Mouse (Mus musculus): ENCODE measurements around the gene Fis1. TPM values are rescaled to one million over a fixed set of nuclear protein-coding genes. Genes with fewer than 3 reads are reported as not detected.

Gene Fis1
- total RNA-seq, 1 experiment from 2014 or later = 120 TPM

DNA sequence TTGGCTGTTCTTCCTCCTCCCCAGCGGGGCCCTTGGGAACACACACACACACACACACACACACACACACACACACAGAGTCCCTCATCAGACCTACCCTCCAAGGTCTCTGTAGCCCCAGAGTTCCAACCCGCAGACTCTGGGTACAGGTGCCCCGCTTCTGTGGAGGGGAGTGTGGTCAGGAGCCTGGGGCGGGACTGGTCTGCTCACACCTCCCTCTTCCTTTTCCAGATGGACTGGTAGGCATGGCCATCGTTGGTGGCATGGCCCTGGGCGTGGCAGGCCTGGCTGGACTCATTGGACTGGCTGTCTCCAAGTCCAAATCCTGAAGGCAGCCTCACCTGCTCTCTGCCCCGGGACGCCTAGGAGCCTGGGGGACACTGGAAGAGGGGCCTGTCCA is 12.6 kb downstream of the Fis1 start:
- no peak for ATAC-seq (replicated peaks; ENCODE audit: low read depth, poor library complexity, severe bottlenecking)

DNA sequence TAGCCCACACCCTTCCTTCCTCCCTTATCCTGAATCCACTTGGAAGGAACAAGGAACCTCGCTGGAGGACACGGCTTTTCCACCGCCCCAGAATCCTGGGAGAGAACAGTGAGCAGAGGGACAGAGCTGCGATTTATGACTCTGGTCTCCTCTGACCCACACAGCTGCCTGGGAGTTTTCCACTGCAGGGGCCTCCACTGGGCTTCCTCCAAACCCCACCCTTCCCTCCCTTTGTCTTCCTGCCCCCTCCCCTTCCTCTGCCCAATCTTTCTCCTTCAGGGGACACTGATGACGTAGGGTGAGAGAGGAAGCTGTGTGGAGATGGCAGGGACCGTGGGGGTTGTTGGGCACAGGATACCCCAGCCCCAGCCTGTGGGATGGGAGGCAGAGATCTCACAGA is 13.3 kb downstream of the Fis1 start, which contains the start of gene Cldn15:
TSS of gene Cldn15 (plus strand) at position 286 of the 400 bp plus-strand sequence.
- no peak for ATAC-seq (replicated peaks; ENCODE audit: low read depth, poor library complexity, severe bottlenecking)

DNA sequence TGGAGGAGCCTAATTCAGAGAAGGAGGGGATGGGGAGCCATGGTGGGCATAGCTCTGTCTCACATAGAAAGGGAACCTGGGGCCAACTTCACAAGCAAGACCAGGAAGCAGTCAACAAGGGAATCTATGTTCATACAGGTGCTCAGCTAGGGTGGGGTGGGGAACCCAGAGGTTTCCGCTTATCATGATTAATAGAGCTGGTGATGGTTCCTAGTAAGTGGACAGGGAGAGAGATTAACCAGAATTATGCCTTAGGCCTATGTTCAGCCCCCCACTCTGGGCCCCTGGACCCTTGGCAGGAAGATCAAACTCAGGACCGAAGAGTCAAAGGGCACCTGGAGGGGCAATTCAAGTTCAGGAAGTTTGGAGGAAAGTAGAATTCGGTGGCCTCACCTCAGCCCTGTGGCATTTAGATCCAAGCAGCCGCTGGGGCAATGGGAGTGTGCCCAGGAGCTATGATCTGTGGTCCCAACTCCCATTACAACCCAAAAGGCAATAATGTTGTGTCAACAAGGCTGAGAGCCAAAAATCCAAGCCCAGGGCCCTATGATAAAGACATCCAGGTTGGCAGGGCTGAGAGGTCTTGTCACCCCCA is 13.9 kb downstream of the Fis1 start:
- ATAC-seq (replicated peaks; ENCODE audit: low read depth, poor library complexity, severe bottlenecking) = no peak

DNA sequence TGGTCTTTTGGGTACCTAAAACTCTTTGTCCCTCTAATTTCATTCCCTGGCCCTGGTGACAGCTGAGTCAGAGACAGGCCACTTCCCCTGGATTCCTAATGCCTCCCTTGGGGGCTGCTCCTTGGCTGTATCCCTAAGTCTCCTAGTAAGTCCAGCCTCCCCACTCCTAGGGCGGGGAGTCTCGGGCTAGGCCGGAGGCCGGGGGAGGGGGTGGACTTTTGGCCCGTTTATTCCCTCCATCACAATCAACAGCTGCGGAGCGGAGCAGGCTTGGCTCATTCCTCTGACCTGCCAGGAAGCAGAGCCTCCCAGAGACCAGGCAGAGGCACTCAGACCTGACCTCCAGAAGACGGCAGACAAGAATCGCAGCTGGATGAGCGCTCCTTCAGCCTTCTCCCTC is 14.5 kb downstream of the Fis1 start:
- ATAC-seq (replicated peaks; ENCODE audit: low read depth, poor library complexity, severe bottlenecking) = no peak

DNA sequence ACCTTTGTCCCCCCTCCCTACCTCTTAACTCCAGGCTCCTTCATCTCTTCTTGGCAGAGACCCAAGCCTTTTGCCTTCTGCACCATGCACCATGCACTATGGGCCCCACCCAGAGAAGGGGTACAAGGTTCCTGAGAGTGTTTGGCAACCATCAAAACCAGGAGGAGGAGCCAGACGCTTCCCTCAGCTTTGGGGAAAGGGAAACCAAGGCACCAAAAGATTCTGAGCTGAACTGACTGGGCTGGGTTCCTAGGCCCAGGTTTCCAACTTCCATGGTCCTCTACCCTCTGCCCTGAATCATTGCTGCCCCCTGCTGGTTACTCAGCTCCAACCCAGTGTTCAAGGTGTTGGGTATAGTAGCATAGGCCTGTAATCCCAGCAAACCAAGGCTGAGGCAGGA is 17.6 kb downstream of the Fis1 start:
- peak; percentile 64 for ATAC-seq (replicated peaks; ENCODE audit: low read depth, poor library complexity, severe bottlenecking)

DNA sequence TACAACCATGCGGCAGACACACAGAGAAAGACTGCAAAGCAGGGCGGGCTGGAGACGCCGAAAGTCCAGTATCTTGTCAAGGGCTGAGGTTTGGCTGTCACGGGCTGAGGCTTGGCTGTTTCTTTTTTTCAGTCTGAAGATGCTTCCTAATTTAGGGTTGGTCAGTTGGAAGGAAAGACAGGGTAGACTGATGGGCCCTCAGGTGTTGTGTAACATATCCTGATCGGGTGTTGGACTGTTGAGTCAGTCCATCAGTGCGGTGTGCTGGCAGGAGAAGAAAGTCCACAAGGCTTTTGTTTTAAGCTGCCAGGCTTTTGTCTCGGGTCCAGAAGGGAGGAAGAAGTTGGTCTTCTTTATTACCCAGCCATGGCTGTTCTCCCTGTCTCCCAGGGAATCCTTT is 20.6 kb downstream of the Fis1 start:
- ATAC-seq (replicated peaks; ENCODE audit: low read depth, poor library complexity, severe bottlenecking) = no peak

DNA sequence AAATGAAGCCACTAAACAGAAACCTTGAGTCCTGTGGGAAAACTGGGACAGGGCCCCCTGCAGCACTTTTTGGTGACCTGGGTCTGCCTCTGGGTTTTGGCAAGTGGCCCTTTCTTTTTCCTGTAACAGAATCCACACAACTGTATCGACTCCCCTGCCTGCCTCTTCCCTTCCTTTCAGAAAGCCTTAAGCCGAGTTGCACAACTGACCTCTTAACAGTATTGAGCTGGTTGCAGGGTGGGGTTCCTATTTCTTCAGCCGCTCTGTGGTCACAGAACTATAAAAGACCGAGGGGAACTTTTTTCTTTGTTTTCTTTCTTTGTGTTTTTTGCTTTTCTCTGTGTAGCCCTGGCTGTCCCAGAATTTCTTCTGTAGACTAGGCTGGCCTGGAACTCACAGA is 24.7 kb downstream of the Fis1 start:
- ATAC-seq (replicated peaks; ENCODE audit: low read depth, poor library complexity, severe bottlenecking) = peak; percentile 69

DNA sequence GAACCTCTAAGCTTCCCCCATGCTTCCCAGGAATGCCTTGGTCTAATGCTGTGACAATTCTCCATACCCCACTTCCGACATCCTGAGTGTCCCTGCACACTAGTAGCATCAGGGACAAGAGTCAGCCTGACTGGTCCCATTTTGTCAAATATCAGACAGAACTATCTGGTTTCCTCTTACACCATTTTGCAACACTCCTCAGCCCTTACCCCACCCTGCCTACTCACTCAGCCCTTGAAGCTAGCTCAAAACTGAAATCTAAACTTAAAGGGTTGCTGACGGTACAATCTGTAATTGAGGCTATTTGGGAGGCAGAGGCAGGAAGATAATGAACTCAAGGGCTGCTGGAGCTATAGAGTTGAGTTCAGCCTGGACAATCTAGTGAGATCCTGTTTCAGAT is 26.7 kb downstream of the Fis1 start:
- ATAC-seq (replicated peaks; ENCODE audit: low read depth, poor library complexity, severe bottlenecking) = no peak

DNA sequence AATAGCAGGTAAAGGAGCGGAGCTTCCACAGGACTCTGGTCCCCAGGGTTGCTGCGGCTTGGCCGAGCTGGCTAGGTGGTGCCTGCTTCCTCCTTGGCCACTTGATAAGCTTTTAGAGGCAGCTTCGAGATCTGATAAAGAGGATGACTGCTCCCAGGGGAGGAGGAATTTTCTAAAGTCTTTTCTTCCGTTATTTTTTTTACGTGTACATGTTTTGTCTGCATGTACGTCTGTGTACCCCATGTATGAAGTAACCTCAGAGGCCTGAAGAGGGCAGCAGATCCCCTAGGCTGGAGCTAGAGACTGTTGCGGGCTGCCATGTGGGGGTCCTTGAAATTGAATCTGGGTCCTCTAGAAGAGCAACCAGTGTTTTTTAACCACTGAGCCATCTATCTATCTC is 27.9 kb downstream of the Fis1 start:
- no peak for ATAC-seq (replicated peaks; ENCODE audit: low read depth, poor library complexity, severe bottlenecking)

DNA sequence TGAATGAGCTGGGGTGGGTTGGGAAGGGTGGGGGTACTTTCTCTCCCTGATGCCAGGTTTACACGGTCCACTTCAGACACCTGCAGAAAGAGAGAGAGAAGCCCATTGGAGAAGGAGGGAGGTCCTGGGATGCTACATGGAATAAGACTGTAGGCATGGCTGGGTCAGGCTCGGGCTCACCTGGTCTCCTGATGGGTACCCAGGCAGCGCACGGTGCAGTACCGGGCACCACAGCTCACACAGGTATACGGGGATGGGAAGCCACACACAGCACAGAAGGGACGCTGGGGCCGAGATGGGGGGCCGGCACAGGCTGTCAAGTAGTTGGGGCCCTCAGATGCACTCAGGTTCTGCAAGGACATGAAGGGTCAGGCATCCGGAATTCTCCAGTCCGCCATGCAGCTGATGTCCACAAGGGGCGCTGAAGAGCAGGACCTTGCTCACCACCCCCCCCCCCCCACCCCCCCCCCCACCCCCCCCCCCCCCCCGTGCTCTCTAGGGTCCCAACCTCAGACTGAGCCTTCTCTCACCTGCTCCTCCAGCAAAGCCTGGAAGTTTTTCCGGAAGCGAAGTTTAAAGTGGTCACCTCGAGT is 29.4 kb downstream of the Fis1 start:
- ATAC-seq (replicated peaks; ENCODE audit: low read depth, poor library complexity, severe bottlenecking) = no peak

DNA sequence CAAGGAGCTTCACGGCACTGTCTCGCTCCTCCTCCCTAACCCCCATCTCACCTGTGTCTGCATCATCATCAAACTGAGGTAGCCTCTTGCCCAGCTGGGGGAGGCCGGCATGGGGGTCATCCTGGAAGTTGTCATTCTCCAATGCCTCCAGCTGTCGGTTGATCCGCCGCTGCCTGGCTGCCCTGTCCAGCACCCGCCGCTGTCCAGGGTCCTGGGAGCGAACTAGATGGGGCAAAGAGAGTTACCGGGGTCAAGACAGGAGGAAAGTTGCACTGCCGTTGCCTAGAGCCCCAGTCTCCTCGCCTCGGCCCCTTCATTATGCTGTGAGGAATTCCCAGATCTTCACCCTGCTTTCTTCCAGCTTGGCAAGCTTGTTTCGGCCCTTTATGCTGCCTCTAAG is 31.8 kb downstream of the Fis1 start:
- ATAC-seq (replicated peaks; ENCODE audit: low read depth, poor library complexity, severe bottlenecking) = no peak

DNA sequence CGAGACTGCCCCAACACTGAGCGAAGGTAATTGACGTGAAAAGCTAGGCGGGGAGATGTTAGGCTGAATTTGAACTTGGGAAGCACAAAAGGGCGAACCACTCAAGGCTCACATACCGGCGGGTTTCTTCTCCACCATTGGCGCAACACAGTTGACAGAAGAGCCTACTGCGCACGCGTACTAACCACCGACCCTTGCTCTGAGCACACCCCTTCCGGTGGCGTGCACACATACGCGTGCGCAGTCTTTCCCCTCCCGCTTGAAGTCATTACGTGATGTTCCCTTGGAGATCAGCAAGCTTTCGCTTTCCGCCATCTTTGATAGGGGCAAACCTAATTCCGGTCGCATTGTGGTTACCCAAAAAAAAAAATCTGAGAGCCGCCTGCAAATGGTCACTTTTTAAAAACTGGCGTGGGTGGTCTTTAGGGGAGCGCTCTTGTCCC is 33.6 kb downstream of the Fis1 start, which contains the start of gene Plod3:
TSS of gene Plod3 (plus strand) at position 325 of the 443 bp plus-strand sequence.
- ATAC-seq (replicated peaks; ENCODE audit: low read depth, poor library complexity, severe bottlenecking) = peak; percentile 85

DNA sequence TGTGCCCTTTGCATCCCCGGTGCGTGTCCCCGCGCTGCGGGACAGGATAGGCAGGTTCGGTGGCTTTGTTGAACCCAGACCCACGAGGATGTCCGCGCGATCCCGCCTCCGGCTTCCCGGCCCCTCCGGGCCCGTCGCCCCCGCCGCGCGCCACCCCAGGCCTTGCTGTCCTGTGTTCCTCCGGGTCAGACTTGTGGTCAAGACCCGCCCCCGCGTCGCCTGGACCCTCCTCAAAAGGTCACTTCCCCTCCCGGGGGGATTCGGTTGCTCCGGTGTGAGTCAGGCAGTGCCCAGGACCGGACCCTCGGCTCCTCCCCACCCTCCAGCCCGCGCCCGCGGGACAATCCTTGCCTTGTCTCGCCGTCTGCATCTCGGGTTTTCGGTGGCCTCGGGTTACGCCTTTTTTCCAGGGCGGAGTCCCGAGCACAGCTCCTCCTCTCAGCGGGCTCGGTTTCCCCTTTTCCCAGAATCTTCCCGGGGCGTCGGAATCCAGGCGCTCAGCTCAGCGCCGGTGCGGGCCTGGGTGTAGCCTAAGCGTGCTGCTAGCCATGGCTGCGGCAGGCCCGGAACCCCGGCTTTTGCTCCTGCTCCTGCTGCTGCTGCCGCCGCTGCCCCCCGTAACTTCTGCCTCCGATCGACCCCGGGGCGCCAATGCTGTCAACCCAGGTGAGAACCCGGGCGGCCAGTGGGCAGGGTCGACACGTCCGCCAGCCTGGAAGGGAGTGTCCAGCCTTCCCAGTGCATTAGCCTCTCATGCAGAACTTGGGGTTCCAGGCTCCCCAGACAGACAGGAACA is 34.3 kb downstream of the Fis1 start:
- peak; percentile 30 for ATAC-seq (replicated peaks; ENCODE audit: low read depth, poor library complexity, severe bottlenecking)

DNA sequence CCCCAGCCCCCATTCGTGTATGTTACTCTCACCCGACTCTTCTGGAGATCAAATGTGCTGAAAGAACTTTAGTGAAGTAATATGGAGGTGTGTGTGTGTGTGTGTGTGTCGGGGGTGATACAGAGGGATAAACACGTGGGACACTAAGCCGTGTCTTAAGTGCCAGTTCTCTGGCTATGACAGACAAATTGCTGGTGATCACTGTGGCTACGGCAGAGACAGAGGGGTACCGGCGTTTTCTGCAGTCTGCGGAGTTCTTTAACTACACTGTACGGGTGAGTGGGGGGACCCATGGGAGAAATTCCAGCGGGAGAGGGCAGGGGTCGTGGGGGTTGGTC is 34.8 kb downstream of the Fis1 start, which contains the start of gene Znhit1:
TSS of gene Znhit1 (minus strand) at position 88 of the 338 bp plus-strand sequence.
- no peak for ATAC-seq (replicated peaks; ENCODE audit: low read depth, poor library complexity, severe bottlenecking)

DNA sequence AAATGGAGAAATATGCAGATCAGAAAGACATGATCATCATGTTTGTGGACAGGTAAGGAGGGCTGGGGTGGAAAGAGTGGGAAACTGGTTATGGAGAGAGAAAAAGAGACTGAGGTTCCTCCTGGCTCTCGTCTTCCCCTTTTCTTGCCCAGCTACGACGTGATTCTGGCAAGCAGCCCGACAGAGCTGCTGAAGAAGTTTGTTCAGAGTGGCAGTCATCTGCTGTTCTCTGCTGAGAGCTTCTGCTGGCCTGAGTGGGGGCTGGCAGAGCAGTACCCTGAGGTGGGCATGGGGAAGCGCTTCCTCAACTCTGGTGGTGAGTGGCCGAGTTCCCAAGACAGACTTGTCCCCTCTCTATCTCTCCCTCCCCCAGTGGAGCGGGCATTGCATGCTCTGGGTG is 35.3 kb downstream of the Fis1 start:
- peak; percentile 9; the same call in 1 of the 2 replicates for ATAC-seq (replicated peaks; ENCODE audit: low read depth, poor library complexity, severe bottlenecking)

DNA sequence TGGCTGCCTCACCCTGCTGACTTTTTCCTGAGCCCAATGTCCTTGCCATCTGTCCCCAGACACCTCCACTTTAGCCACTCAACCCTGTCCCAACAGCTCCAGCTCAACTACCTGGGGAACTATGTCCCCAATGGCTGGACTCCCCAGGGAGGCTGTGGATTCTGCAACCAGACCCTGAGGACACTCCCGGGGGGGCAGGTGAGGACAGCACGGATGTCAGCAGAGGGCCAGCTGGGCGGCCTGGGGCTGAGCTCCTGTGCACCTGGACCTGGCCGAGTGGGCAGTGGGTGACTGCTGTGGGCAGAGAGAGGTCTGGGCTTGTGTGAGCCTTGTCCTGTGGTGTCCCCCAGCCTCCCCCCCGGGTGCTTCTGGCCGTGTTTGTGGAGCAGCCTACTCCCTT is 36.7 kb downstream of the Fis1 start:
- no peak for ATAC-seq (replicated peaks; ENCODE audit: low read depth, poor library complexity, severe bottlenecking)

DNA sequence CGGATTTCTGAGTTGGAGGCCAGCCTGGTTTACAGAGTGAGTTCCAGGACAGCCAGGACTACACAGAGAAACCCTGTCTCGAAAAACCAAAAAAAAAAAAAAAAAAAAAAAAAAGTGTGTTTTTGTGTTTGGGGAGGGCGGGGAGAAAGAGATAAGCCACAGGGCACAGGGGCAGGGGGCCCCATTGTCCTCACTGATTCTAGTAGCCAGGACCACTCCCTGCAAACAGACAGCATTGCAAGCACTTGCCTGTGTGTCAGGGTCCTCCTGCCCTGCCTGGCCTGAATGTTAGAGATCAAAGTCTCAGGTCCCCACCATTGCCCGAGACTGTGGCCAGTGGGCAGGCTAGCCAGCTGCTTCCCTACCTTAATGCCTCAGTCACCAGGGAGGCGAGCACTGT is 46.4 kb downstream of the Fis1 start:
- no peak for ATAC-seq (replicated peaks; ENCODE audit: low read depth, poor library complexity, severe bottlenecking)

DNA sequence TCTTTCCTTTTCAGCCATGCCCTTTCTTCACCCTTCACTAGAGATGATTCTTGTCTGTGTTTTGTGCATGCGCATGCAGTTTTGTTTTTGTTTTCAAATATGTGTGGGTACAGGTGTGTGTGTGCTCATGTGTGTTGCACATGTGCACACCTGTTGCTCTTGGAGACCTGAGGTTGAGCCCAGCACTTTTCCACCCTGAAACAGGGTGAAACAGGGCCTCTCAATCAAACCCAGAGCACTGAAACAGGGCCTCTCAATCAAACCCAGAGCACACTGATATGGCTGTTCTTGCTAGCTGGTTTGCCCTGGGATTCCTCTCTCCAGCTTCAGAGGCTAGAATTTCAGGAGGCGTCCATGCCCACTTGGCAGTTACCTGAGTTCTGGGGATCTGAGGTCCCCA is 47.5 kb downstream of the Fis1 start:
- ATAC-seq (replicated peaks; ENCODE audit: low read depth, poor library complexity, severe bottlenecking) = 0 out of 2 replicates have a peak, but pooled peaks have one; percentile 22

DNA sequence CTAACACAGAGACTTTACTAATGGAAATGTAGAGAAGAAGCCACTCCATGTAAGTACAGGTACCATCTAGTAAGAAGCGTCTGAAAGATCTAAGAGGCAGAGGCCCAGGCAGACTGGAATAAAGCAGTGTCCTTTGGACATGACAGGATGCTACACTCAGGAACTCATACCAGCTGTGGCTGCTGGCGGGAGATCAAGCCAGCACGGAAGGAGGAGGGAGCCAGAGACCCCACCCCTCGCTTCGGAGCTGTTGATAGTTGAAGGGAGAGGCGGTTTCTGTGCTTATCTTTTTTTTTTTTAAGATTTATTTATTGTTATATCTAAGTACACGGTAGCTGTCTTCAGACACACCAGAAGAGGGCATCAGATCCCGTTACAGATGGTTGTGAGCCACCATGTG is 54.2 kb downstream of the Fis1 start:
- ATAC-seq (replicated peaks; ENCODE audit: low read depth, poor library complexity, severe bottlenecking) = no peak

DNA sequence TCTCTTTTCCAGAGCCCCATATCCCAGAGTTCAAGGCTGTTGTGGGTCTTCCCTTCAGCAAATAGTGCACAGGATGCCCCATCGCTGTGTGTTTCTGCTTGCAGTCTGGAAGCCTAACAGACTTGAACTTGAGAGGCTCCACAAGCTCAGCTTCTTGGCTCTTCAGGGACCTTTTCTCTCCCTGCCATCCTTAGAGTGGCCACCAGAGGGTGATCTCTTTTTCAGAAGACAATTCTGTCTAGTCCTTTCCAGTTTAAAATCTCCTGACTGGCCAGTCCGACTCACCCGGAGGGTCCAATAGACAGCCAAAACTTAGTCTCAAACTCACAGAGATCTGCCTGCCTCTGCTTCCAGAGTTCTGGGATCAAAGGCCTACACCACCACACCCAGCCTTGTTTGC is 56.9 kb downstream of the Fis1 start:
- ATAC-seq (replicated peaks; ENCODE audit: low read depth, poor library complexity, severe bottlenecking) = peak; percentile 60; the same call in 1 of the 2 replicates

DNA sequence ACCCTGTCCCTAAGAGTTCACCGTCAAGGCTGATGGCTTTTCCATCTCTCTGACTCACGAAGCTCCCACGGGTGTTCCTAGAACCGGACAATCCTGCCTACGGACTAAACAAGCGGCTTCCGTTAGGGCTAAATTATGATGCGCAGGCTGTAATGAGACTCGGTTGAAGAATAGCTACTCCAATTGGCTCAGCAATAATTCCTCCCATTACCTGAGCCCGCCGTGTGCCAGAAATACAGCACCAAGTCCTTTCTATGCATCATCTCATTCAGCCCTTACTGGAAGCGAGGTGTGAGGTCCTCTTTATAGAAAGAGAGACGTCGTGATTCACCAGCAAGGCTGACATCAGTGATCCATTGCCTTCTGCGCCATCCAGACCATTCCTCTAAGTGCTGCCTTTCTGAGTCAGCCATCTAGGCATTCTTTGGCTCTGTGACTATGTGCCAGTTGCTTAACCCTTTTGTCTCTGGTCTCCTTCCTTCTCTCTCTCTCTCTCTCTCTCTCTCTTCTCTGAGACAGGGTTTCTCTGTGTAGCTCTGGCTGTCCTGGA is 59.4 kb downstream of the Fis1 start:
- ATAC-seq (replicated peaks; ENCODE audit: low read depth, poor library complexity, severe bottlenecking) = no peak
